Mouse (Mus musculus): Measurements from ENCODE around the gene Mpc2. TPM values are rescaled to one million over a fixed set of nuclear protein-coding genes. Genes with fewer than 3 reads are reported as not detected.

Gene Mpc2
- polyA plus RNA-seq (2014; fragmentation: Nextera tagmentation; extraction: Ambion mirVana): 190 and 197 TPM in 2 replicates

DNA sequence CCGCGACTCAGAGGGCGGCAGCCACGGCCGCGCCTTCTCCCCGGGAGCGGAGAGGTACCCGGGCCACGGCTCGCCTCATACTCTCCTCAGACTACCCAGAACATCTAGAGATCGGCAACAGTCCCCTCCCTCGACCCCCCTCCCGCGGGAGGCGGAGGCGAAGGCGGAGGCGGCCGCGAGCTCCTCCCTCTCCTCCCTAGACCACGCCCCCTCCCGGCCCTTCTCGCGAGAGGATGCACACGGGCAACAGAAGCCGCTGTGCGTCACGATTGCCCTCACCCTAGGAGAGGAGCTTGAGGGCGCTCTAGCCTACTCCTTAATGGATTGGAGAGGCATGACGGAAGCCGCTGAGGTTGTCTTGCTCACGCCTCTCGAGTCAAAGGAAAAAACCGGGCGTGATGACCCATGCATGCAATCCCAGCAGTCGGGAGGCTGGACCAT is at the start of gene Mpc2, which contains the start of gene Dcaf6:
TSS of gene Mpc2 (plus strand) at position 278 of the 441 bp plus-strand sequence.
TSS of gene Dcaf6 (minus strand) at position 116 of the 441 bp plus-strand sequence.
- H3K36me3 ChIP-seq (ENCODE audit: control insufficient read depth, insufficient read depth, low read length): no peaks in the 10 kb centered on the region
- H3K27ac ChIP-seq (ENCODE audit: low read depth, low read length): peak within 1 kb of the TSS; percentile 92
- under 1% methylated on average over 29 of the region's 37 CpGs for WGBS
- H3K4me1 ChIP-seq (ENCODE audit: control insufficient read depth, insufficient read depth, low read length): 0 out of 2 replicates have a peak, but pooled peaks cover 6% of the 10 kb centered on the region
- ATAC-seq (peak; percentile 94), DNase-seq (ENCODE audit: low spot score) (peak; percentile 99)
- H3K9me3 ChIP-seq (replicated peaks; ENCODE audit: control insufficient read depth, low read length): no peaks in the 10 kb centered on the region
- peak within 1 kb of the TSS; percentile 84 for H3K4me2 ChIP-seq (ENCODE audit: low read length)
- peak within 1 kb of the TSS; percentile 86 for H3K4me3 ChIP-seq (ENCODE audit: low read depth, low read length)
- H3K9ac ChIP-seq (ENCODE audit: low read length): peak within 1 kb of the TSS; percentile 82
- no peaks in the 10 kb centered on the region for H3K27me3 ChIP-seq (replicated peaks; ENCODE audit: control insufficient read depth, insufficient read depth, low read length)

DNA sequence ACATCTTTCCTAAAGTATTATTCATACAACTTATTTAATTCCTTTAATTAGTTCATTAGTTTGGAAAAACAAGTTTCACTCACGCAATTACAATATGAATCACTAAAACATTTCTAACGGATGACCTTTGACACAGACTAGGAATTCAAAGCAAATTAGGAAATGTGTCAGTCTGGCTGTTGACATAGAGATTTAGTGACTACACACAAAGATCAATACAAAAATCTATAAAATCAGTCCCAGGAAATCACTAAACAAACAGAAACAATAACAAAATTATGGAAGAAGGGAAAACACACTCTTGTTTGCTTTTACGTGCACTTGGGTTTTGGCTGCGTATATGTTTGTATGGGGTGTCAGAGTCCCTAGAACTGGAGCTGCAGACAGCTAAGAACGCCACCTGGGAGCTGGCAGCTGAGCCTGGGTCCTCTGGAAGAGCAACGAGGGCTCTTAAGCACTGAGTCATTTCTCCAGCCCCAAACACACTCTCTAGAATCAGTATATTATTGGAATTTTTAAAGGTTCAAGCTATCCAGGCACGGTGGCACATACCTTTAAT is 39.0 kb upstream of the Mpc2 start:
- Histone ChIP-seq H3K9ac (ENCODE audit: low read length) (no peak overlapping the region), H3K4me3 (ENCODE audit: low read depth, low read length) (no peak overlapping the region), H3K36me3 (ENCODE audit: control insufficient read depth, insufficient read depth, low read length) (no peaks in the 10 kb centered on the region), H3K9me3 (replicated peaks; ENCODE audit: control insufficient read depth, low read length) (no peaks in the 10 kb centered on the region), H3K27ac (ENCODE audit: low read depth, low read length) (no peak overlapping the region), H3K27me3 (replicated peaks; ENCODE audit: control insufficient read depth, insufficient read depth, low read length) (no peaks in the 10 kb centered on the region), H3K4me2 (ENCODE audit: low read length) (no peak overlapping the region), H3K4me1 (ENCODE audit: control insufficient read depth, insufficient read depth, low read length) (no peaks in the 10 kb centered on the region)
- DNase-seq (ENCODE audit: low spot score) (no peak), ATAC-seq (no peak)
- WGBS: 80% methylated on average over 7 of the region's 7 CpGs

DNA sequence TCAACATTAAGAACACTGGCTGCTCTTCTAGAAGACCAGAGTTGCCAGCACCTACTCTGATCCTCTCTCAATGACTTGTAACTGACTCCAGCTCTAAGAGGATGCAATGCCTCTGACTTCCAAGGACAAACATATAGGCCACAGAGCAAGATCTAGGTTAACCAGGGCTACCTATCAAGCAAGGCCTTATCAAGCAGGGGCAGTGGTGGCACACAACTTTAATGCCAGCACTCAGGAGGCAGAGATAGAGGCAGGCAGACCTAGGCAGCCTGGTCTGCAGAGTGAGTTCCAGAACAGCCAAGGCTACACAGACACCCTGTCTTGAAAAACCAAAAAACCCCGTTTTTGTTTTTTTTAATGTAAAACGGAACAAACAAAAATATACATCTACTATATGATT is 34.2 kb upstream of the Mpc2 start:
- no peaks in the 10 kb centered on the region for H3K4me1 ChIP-seq (ENCODE audit: control insufficient read depth, insufficient read depth, low read length)
- H3K9me3 ChIP-seq (replicated peaks; ENCODE audit: control insufficient read depth, low read length): no peaks in the 10 kb centered on the region
- 99% methylated on average over 2 of the region's 2 CpGs for WGBS
- ATAC-seq (no peak), DNase-seq (ENCODE audit: low spot score) (no peak)
- no peak overlapping the region for H3K4me3 ChIP-seq (ENCODE audit: low read depth, low read length)
- no peaks in the 10 kb centered on the region for H3K27me3 ChIP-seq (replicated peaks; ENCODE audit: control insufficient read depth, insufficient read depth, low read length)
- H3K27ac ChIP-seq (ENCODE audit: low read depth, low read length): no peak overlapping the region
- H3K4me2 ChIP-seq (ENCODE audit: low read length): no peak overlapping the region
- H3K9ac ChIP-seq (ENCODE audit: low read length): no peak overlapping the region
- H3K36me3 ChIP-seq (ENCODE audit: control insufficient read depth, insufficient read depth, low read length): no peaks in the 10 kb centered on the region

DNA sequence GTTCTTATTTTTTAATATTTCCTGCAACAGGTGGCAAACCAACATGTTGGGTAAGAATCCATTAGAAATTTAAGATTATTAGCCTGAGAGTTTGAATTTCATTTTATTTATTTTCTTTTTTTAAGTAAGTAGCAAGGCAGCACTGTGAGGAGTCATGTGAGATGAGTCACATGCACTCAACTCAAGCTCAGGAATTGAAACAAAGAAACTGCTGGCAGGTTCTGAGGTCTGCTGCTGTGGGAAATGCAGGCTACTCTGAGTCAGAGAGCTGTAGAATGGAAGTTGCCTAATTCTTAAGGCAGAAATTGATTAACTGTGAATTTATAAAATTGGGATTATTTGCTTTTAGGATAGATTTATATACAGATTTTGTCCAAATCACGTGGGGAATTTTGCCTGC is 27.6 kb upstream of the Mpc2 start:
- Histone ChIP-seq H3K4me3 (ENCODE audit: low read depth, low read length) (no peak overlapping the region), H3K36me3 (ENCODE audit: control insufficient read depth, insufficient read depth, low read length) (no peaks in the 10 kb centered on the region), H3K27me3 (replicated peaks; ENCODE audit: control insufficient read depth, insufficient read depth, low read length) (no peaks in the 10 kb centered on the region), H3K9ac (ENCODE audit: low read length) (no peak overlapping the region), H3K4me2 (ENCODE audit: low read length) (no peak overlapping the region), H3K27ac (ENCODE audit: low read depth, low read length) (no peak overlapping the region), H3K9me3 (replicated peaks; ENCODE audit: control insufficient read depth, low read length) (peaks cover 3% of the 10 kb centered on the region; the same call in 1 of the 2 replicates), H3K4me1 (ENCODE audit: control insufficient read depth, insufficient read depth, low read length) (no peaks in the 10 kb centered on the region)
- no peak for ATAC-seq
- DNase-seq (ENCODE audit: low spot score): no peak
- WGBS: 84% methylated on average over 1 of the region's 1 CpGs

DNA sequence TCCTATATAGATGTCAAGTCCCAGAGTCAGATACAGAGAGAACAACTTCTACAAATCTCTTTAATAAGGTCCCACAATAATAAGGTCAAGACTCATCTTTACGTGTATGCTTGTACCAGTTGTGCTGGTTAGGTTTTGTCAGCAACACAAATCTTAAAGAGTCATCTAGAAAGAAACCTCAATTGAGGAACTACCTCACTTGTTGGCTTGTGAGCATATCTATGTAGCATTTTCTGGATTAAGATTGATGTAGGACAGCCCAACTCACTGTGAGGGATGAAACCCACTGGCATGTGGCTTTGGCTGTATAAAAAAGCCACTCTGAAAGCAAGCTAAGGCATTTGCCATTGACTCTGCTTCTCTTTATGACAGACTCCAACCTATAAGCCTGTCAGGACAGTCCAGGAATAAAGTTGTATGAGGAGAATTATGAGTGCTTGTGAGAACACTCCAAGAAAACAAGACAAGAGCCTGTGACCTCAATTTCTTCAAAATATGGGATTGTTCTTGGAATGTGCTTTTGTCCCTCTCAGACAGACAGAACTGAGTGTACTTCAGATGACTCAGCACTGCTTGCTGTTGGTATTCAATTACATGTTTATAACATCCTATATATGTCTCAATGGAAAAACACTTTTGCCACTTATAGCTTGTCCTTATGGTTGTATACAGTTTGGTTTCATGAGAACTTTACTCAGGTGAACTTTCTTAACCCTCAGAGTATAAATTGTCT is 22.0 kb upstream of the Mpc2 start:
- ATAC-seq (no peak), DNase-seq (ENCODE audit: low spot score) (no peak)
- Histone ChIP-seq H3K4me1 (ENCODE audit: control insufficient read depth, insufficient read depth, low read length) (no peaks in the 10 kb centered on the region), H3K9ac (ENCODE audit: low read length) (no peak overlapping the region), H3K4me3 (ENCODE audit: low read depth, low read length) (no peak overlapping the region), H3K4me2 (ENCODE audit: low read length) (no peak overlapping the region), H3K27me3 (replicated peaks; ENCODE audit: control insufficient read depth, insufficient read depth, low read length) (no peaks in the 10 kb centered on the region), H3K36me3 (ENCODE audit: control insufficient read depth, insufficient read depth, low read length) (no peaks in the 10 kb centered on the region), H3K9me3 (replicated peaks; ENCODE audit: control insufficient read depth, low read length) (peaks cover 3% of the 10 kb centered on the region; the same call in 1 of the 2 replicates), H3K27ac (ENCODE audit: low read depth, low read length) (no peak overlapping the region)
- WGBS: 91% methylated on average over 1 of the region's 1 CpGs

DNA sequence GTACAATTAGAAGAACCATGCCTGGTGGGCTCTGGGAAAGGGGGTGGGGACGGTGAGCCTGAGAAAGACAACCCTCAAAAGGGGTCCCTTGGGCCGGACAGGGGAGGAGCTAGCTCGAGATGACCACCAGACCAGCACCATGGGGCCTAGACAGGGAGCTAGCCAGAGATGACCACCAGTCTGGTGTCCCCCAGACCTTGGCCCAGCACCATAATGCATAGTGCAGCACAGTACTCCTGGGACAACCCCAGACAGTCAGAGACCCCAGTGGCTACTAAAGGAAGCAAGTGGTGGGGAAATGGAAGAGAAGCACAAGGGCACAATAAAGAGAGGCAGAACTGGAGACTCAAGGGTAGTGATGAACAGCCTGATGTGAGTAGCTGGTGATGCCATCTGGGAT is 19.6 kb upstream of the Mpc2 start:
- Histone ChIP-seq H3K4me3 (ENCODE audit: low read depth, low read length) (no peak overlapping the region), H3K4me2 (ENCODE audit: low read length) (no peak overlapping the region), H3K9ac (ENCODE audit: low read length) (no peak overlapping the region), H3K27me3 (replicated peaks; ENCODE audit: control insufficient read depth, insufficient read depth, low read length) (no peaks in the 10 kb centered on the region), H3K36me3 (ENCODE audit: control insufficient read depth, insufficient read depth, low read length) (no peaks in the 10 kb centered on the region), H3K9me3 (replicated peaks; ENCODE audit: control insufficient read depth, low read length) (peaks cover 3% of the 10 kb centered on the region; the same call in 1 of the 2 replicates), H3K27ac (ENCODE audit: low read depth, low read length) (no peak overlapping the region), H3K4me1 (ENCODE audit: control insufficient read depth, insufficient read depth, low read length) (no peaks in the 10 kb centered on the region)
- ATAC-seq (no peak), DNase-seq (ENCODE audit: low spot score) (no peak)
- WGBS: 59% methylated on average over 3 of the region's 3 CpGs

DNA sequence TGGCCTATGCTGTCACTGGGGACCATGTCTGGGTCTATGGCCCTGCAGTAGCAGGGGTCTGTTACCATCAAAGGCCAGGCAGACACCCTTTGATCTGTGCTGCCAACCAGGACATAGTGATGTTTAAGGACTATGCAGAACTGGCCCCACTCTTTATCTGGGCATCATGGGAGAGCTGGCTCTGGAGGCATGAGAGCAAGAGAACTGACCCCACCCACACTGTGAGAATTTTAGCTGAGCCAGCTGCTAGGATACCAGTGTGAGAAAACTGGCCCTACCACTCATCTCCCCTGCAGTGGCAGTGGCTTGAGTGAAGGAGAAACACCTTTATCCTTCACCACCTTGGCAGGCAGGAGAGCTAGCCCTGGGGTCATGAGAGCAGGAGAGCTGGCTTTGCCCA is 19.2 kb upstream of the Mpc2 start:
- H3K4me1 ChIP-seq (ENCODE audit: control insufficient read depth, insufficient read depth, low read length): no peaks in the 10 kb centered on the region
- ATAC-seq (no peak), DNase-seq (ENCODE audit: low spot score) (no peak)
- no peaks in the 10 kb centered on the region for H3K36me3 ChIP-seq (ENCODE audit: control insufficient read depth, insufficient read depth, low read length)
- H3K27me3 ChIP-seq (replicated peaks; ENCODE audit: control insufficient read depth, insufficient read depth, low read length): no peaks in the 10 kb centered on the region
- H3K9me3 ChIP-seq (replicated peaks; ENCODE audit: control insufficient read depth, low read length): peaks cover 3% of the 10 kb centered on the region; the same call in 1 of the 2 replicates
- no peak overlapping the region for H3K4me2 ChIP-seq (ENCODE audit: low read length)
- no peak overlapping the region for H3K27ac ChIP-seq (ENCODE audit: low read depth, low read length)
- H3K9ac ChIP-seq (ENCODE audit: low read length): no peak overlapping the region
- H3K4me3 ChIP-seq (ENCODE audit: low read depth, low read length): no peak overlapping the region

DNA sequence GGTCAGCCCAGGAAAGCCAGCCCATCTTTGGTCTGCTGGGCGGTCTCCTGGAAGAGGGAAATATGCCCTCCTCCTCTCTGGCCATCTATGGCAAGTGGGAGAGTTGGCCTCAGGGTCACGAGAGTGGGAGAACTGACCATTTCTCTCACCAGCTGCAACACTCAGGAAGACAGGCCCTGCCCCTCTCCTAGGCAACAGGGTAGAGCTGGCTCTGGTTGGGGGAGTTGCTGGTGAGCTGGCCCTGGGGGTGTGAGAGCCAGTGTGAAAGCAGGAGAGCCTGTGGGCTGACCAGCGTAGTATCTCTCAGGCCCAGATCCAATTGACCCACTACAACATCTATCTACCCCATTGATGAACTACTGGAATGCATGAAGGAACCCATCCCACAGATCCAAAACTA is 18.7 kb upstream of the Mpc2 start:
- ATAC-seq: no peak
- H3K36me3 ChIP-seq (ENCODE audit: control insufficient read depth, insufficient read depth, low read length): no peaks in the 10 kb centered on the region

DNA sequence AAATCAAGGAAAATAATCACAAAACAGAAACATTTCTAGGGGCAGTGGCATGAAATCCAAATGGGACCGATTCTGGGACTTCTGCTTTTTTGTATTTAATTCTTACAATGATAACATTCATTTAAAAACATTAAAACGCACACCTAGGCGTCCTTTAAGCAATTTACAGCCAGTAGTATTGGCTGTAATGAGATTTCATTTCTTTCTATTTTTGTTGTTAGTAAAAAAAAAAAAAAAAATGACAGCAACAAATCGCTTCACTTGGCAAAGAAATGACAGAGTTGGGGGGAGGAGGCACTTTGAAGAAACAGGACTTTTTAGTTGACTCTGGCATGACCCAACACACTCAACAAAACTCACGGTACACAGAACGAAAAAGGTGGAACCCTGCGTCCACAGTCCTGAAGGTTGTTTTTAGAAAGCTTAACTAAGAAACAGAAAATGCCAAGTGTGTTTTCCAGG is 1.4 kb upstream of the Mpc2 start:
- H3K4me3 ChIP-seq (ENCODE audit: low read depth, low read length): peak overlapping the region; percentile 86
- H3K4me2 ChIP-seq (ENCODE audit: low read length): peak overlapping the region; percentile 84
- no peak for DNase-seq (ENCODE audit: low spot score)
- H3K9me3 ChIP-seq (replicated peaks; ENCODE audit: control insufficient read depth, low read length): no peaks in the 10 kb centered on the region
- ATAC-seq: no peak
- H3K9ac ChIP-seq (ENCODE audit: low read length): peak overlapping the region; percentile 82
- no peaks in the 10 kb centered on the region for H3K27me3 ChIP-seq (replicated peaks; ENCODE audit: control insufficient read depth, insufficient read depth, low read length)
- 21% methylated on average over 7 of the region's 7 CpGs for WGBS
- H3K4me1 ChIP-seq (ENCODE audit: control insufficient read depth, insufficient read depth, low read length): 0 out of 2 replicates have a peak, but pooled peaks cover 6% of the 10 kb centered on the region
- H3K27ac ChIP-seq (ENCODE audit: low read depth, low read length): no peak overlapping the region
- H3K36me3 ChIP-seq (ENCODE audit: control insufficient read depth, insufficient read depth, low read length): no peaks in the 10 kb centered on the region

More for the DNA sequence above, 18.7 kb upstream of the Mpc2 start:
- H3K4me3 ChIP-seq (ENCODE audit: low read depth, low read length): no peak overlapping the region
- H3K9me3 ChIP-seq (replicated peaks; ENCODE audit: control insufficient read depth, low read length): no peaks in the 10 kb centered on the region; the same call in 1 of the 2 replicates
- 89% methylated on average over 3 of the region's 3 CpGs for WGBS
- no peak overlapping the region for H3K9ac ChIP-seq (ENCODE audit: low read length)
- H3K4me1 ChIP-seq (ENCODE audit: control insufficient read depth, insufficient read depth, low read length): no peaks in the 10 kb centered on the region
- H3K27me3 ChIP-seq (replicated peaks; ENCODE audit: control insufficient read depth, insufficient read depth, low read length): no peaks in the 10 kb centered on the region
- no peak for DNase-seq (ENCODE audit: low spot score)
- H3K4me2 ChIP-seq (ENCODE audit: low read length): no peak overlapping the region
- H3K27ac ChIP-seq (ENCODE audit: low read depth, low read length): no peak overlapping the region

All from forebrain, embryonic 14.5 days (tissue).